Mouse (Mus musculus): ENCODE measurements around the gene Hus1. TPM values are rescaled to one million over a fixed set of nuclear protein-coding genes. Genes with fewer than 3 reads are reported as not detected.

Hus1 gene
- total and polyA plus RNA-seq, 3 experiments: 21.7 to 29.4 TPM; not detected in 1

GRCm38 (mm10) chr11:9057711-9058110 is 46.7 kb upstream of the Hus1 start:
- no peak overlapping the region for H3K4me3 ChIP-seq (ENCODE audit: control insufficient read depth in 1 of 2, insufficient read depth in 1 of 2, low read depth in 2 of 2, low read length in 2 of 2)
- TF ChIP-seq BHLHE40 (IDR thresholded peaks at IDR 0.05; ENCODE audit: borderline replicate concordance, low read depth, low read length) (no peak), MYC (IDR thresholded peaks at IDR 0.05; ENCODE audit: low read depth, low read length) (no peak), NELFE (IDR thresholded peaks at IDR 0.05; ENCODE audit: low read depth, low read length) (no peak), E2F4 (IDR thresholded peaks at IDR 0.05; ENCODE audit: borderline replicate concordance, low read depth, low read length) (no peak), GATA1 (IDR thresholded peaks at IDR 0.05; ENCODE audit: low read depth, low read length) (no peak), MYB (IDR thresholded peaks at IDR 0.05; ENCODE audit: low read depth, low read length) (no peak), EP300 (IDR thresholded peaks at IDR 0.05; ENCODE audit: low read depth in 1 of 2, low read length in 2 of 2) (no peak), SMC3 (IDR thresholded peaks at IDR 0.05; ENCODE audit: low read depth, low read length) (no peak), KAT2A (conservative IDR thresholded peaks at IDR 0.05; ENCODE audit: low read depth, low read length) (no peak), USF2 (IDR thresholded peaks at IDR 0.05; ENCODE audit: borderline replicate concordance in 1 of 2, insufficient read depth in 1 of 2, low read depth in 1 of 2, low read length in 2 of 2) (no peak)
- no peaks in the 10 kb centered on the region for H3K9me3 ChIP-seq (replicated peaks; ENCODE audit: insufficient read depth, low read length)
- no peaks in the 10 kb centered on the region for H3K27me3 ChIP-seq (ENCODE audit: control insufficient read depth in 1 of 2, insufficient read depth in 2 of 2, low read length in 2 of 2)
- no peak for DNase-seq (ENCODE audit: low read depth, low spot score)
- 0 out of 4 replicates have a peak, but pooled peaks cover 0 to 2% of the 10 kb centered on the region in 2 experiments for H3K4me1 ChIP-seq (ENCODE audit: control insufficient read depth in 1 of 2, insufficient read depth in 2 of 2, low read length in 2 of 2)
- no peaks in the 10 kb centered on the region for H3K79me2 ChIP-seq (ENCODE audit: control insufficient read depth, insufficient read depth, low read length, poor library complexity)
- H3K9ac ChIP-seq (ENCODE audit: control insufficient read depth, low read depth, low read length, poor library complexity, severe bottlenecking): no peak overlapping the region
- H3K36me3 ChIP-seq (ENCODE audit: control insufficient read depth in 1 of 2, insufficient read depth in 2 of 2, low read length in 2 of 2): no peaks in the 10 kb centered on the region
- H3K27ac ChIP-seq (ENCODE audit: control insufficient read depth, low read depth, low read length): no peak overlapping the region

DNA sequence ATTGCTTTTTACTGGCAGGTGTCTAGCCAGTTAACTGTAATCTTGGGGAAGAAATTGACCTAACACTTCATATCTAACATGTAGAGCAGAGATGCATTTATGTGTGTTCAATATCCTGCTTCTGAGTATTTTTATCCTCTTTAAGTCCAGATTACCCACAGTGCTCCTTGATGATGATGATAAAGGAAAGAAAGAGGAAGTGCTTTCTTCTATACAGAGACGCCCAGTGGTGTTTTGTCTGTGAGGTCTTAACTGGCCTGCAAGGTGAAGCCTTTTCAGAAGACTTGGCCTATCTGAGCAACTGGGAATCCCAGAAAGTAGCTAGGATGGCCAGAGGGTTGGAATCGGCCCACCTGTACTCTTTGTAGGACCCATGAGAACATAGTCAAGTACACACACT is 45.9 kb upstream of the Hus1 start:
- no peak for TF ChIP-seq CHD2 (IDR thresholded peaks at IDR 0.05; ENCODE audit: low read length)
- TF ChIP-seq EP300 (IDR thresholded peaks at IDR 0.05; ENCODE audit: low read depth in 1 of 2, low read length in 2 of 2): peak in 1 of 2 experiments; percentile 48; a peak in 2 of 4 replicates
- peak; percentile 54; the same call in 1 of the 2 replicates for TF ChIP-seq RCOR1 (IDR thresholded peaks at IDR 0.05; ENCODE audit: low read depth, low read length)
- TF ChIP-seq ZC3H11A (IDR thresholded peaks at IDR 0.05; ENCODE audit: low read depth, low read length): no peak
- TF ChIP-seq MXI1 (IDR thresholded peaks at IDR 0.05; ENCODE audit: low read depth, low read length): no peak
- TF ChIP-seq TBP (IDR thresholded peaks at IDR 0.05; ENCODE audit: low read depth, low read length): no peak
- TF ChIP-seq GATA1 (IDR thresholded peaks at IDR 0.05; ENCODE audit: low read depth, low read length): peak; percentile 53

More for the DNA sequence above, 45.9 kb upstream of the Hus1 start:
- no peak overlapping the region for H3K27ac ChIP-seq (ENCODE audit: control insufficient read depth, low read depth, low read length)
- H3K36me3 ChIP-seq (ENCODE audit: control insufficient read depth in 1 of 2, insufficient read depth in 2 of 2, low read length in 2 of 2): no peaks in the 10 kb centered on the region
- peak; percentile 51 for DNase-seq (ENCODE audit: low read depth, low spot score)
- no peaks in the 10 kb centered on the region for H3K79me2 ChIP-seq (ENCODE audit: control insufficient read depth, insufficient read depth, low read length, poor library complexity)
- no peak overlapping the region for H3K9ac ChIP-seq (ENCODE audit: control insufficient read depth, low read depth, low read length, poor library complexity, severe bottlenecking)
- H3K27me3 ChIP-seq (ENCODE audit: control insufficient read depth in 1 of 2, insufficient read depth in 2 of 2, low read length in 2 of 2): no peaks in the 10 kb centered on the region
- no peaks in the 10 kb centered on the region for H3K9me3 ChIP-seq (replicated peaks; ENCODE audit: insufficient read depth, low read length)
- H3K4me1 ChIP-seq (ENCODE audit: control insufficient read depth in 1 of 2, insufficient read depth in 2 of 2, low read length in 2 of 2): 0 out of 4 replicates have a peak, but pooled peaks cover 0 to 2% of the 10 kb centered on the region in 2 experiments
- no peak overlapping the region for H3K4me3 ChIP-seq (ENCODE audit: control insufficient read depth in 1 of 2, insufficient read depth in 1 of 2, low read depth in 2 of 2, low read length in 2 of 2)

All from MEL (cell line).